Mouse (Mus musculus): ENCODE measurements at regions not wholly inside any gene's neighbourhood (a gene's known extent, or its start where the extent isn't known, plus 50 kb on each side); places are given as distances from the start of the nearest gene placed in this dataset.

DNA sequence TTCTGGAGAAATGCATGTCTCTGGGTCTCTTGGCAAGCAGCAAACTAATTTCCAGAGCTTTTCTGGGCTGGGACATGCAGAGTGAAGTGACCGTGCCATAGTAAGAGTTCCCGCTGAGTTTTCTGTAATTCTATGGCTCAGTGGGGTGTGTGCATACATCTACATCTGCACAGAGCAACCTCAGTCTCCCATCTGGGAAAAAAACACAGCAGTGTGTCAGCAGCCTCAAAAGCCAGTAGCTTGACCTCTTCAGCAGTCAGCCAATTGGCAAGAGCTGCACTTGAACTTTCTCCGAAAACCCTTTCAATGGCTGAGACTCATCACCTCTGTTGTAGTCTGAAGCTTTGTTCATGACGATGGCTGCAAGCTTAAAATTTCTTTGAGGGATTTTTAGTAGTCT is 171.9 kb upstream of the Tenm4 start:
- WGBS: 78% methylated on average over 4 of the region's 4 CpGs
- H3K4me3 ChIP-seq (replicated peaks): no peak overlapping the region
- ATAC-seq (replicated peaks; ENCODE audit: low FRiP score): no peak

DNA sequence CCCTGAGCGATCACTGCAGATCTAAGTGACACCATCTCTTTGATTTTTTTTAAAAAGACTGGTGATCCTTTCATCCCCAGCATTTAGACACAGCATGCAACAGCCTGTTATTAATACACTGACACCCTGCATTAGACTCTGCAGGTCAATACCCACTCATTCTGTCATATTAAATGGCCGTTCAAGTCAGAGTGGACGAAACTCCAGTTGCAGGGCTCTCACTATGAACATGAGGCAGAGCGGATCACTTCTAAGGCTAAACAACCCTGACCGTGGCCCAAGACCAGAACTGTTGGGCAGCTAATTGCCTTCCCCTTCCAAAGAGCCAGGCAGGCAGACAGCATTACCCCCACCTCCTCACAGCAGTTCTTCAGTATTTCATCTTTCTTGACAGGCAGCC is 168.6 kb upstream of the Tenm4 start:
- Histone ChIP-seq H3K4me2 (no peak overlapping the region), H3K4me3 (replicated peaks) (no peak overlapping the region), H3K27ac (no peak overlapping the region), H3K9me3 (replicated peaks) (no peaks in the 10 kb centered on the region), H3K36me3 (no peaks in the 10 kb centered on the region), H3K27me3 (no peaks in the 10 kb centered on the region), H3K4me1 (no peaks in the 10 kb centered on the region), H3K9ac (no peak overlapping the region)
- WGBS: 82% methylated on average over 5 of the region's 5 CpGs
- ATAC-seq (replicated peaks; ENCODE audit: low FRiP score): no peak

More for the DNA sequence above, 171.9 kb upstream of the Tenm4 start:
- no peaks in the 10 kb centered on the region for H3K36me3 ChIP-seq
- no peak overlapping the region for H3K9ac ChIP-seq
- H3K27me3 ChIP-seq: no peaks in the 10 kb centered on the region
- no peak overlapping the region for H3K27ac ChIP-seq
- no peaks in the 10 kb centered on the region for H3K9me3 ChIP-seq (replicated peaks)
- H3K4me2 ChIP-seq: no peak overlapping the region
- no peaks in the 10 kb centered on the region for H3K4me1 ChIP-seq

DNA sequence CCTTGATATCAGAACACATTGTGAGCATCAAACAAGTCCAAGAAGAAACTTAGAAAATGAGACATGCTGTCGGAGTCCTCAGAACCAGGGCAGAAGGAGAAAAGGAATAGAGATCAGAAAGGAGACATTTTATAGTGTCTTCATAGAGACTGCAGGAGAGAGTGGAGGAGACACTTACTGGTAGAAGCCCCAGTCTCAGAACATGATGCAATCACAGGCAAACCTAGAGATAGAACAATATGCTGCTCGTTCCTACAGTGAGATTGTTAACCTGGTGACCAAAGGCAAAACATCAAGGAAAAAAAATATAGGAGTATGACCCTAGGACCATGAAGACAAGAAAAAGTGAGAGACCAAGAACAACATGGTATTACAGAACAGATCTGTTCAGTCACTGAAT is 164.7 kb upstream of the Tenm4 start:
- no peak overlapping the region for H3K27ac ChIP-seq
- 81% methylated on average over 2 of the region's 2 CpGs for WGBS

DNA sequence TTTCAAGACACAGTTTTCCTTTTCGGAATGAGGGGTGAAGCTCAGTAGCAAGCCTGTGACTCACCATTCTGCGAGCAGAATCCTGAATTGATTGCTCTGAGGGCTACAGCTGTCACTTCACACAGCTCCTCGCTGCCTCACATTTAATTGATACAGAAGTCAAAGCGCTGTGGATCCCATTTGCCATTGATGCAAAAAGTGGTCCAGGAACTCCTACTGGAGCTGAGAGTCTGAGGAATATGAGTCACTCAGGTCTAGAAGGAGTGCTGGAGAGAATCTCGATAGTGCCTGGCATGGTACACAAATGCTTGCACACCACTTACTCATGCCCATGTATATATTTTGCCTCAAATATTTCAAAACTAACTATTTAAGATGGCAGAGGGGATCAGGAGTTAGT is 158.0 kb upstream of the Tenm4 start:
- H3K4me3 ChIP-seq (replicated peaks): no peak overlapping the region
- no peak for ATAC-seq (replicated peaks; ENCODE audit: low FRiP score)
- no peaks in the 10 kb centered on the region for H3K4me1 ChIP-seq
- 80% methylated on average over 5 of the region's 5 CpGs for WGBS
- no peak overlapping the region for H3K27ac ChIP-seq
- H3K9ac ChIP-seq: no peak overlapping the region
- no peaks in the 10 kb centered on the region for H3K9me3 ChIP-seq (replicated peaks)
- H3K4me2 ChIP-seq: no peak overlapping the region
- no peaks in the 10 kb centered on the region for H3K36me3 ChIP-seq
- no peaks in the 10 kb centered on the region for H3K27me3 ChIP-seq

More for the DNA sequence above, 164.7 kb upstream of the Tenm4 start:
- no peak overlapping the region for H3K9ac ChIP-seq
- no peaks in the 10 kb centered on the region for H3K4me1 ChIP-seq
- no peaks in the 10 kb centered on the region for H3K36me3 ChIP-seq
- H3K4me3 ChIP-seq (replicated peaks): no peak overlapping the region
- ATAC-seq (replicated peaks; ENCODE audit: low FRiP score): no peak
- no peak overlapping the region for H3K4me2 ChIP-seq
- H3K9me3 ChIP-seq (replicated peaks): no peaks in the 10 kb centered on the region
- H3K27me3 ChIP-seq: no peaks in the 10 kb centered on the region

DNA sequence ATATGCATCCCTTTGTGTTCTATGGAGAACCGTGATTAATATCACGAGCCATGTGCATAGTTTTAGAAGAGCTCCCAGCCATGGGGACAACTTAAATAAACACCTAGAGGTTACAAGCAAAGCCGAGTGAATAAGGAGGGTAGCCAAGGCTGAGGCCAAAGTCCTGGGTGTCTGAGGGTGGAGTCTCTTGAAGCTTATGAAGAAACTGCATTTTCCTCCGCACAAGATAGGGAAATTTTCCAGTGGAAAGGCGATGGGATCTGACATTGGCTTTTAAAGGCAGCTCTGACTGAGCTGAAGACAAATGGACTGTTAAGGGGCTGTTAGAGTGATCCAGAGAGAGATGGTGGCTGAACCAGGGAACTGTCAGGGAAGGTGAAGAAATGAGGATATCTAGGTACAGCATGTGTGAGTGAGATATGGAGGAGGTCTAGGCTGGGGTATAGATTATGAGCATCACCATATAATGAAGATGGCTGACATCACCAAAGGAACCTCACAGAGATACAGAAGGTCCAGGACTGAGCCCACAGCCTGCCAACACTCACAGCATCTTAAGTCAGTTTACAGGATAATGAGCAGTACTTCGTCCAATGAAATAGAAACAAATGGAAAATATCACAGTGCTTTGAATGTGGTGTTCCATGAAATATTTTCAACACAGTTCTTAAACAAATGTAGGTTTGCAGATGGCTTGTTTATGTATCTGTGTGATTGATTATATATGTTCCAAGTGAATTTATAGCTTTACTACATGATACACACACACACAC is 153.7 kb upstream of the Tenm4 start:
- Histone ChIP-seq H3K27me3 (no peaks in the 10 kb centered on the region), H3K36me3 (no peaks in the 10 kb centered on the region), H3K4me1 (no peaks in the 10 kb centered on the region), H3K9me3 (replicated peaks) (no peaks in the 10 kb centered on the region), H3K9ac (no peak overlapping the region), H3K4me2 (no peak overlapping the region), H3K4me3 (replicated peaks) (no peak overlapping the region), H3K27ac (no peak overlapping the region)
- 81% methylated on average over 6 of the region's 6 CpGs for whole genome bisulfite sequencing
- no peak for ATAC-seq (replicated peaks; ENCODE audit: low FRiP score)

DNA sequence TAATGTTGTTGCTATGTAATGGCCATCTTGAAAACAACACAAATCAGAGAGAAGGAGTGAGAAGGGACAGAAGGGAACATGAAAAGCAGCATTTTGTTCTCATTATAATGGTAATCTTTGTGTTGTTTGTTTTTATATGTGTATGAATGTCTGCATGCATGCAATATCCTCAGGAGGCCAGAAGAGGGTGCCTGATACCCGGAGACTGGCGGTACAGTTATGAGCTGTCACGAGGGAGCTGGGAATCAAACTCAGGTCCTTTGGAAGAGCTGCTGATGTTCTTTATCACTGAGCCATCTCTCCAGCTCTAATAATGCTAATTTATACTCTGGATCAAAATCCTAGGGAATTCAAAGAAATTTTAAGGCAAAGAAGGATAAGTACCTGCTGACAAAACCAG is 147.0 kb upstream of the Tenm4 start:
- Histone ChIP-seq H3K27ac (no peak overlapping the region), H3K4me1 (no peaks in the 10 kb centered on the region), H3K4me3 (replicated peaks) (no peak overlapping the region), H3K36me3 (no peaks in the 10 kb centered on the region), H3K4me2 (no peak overlapping the region), H3K27me3 (no peaks in the 10 kb centered on the region), H3K9me3 (replicated peaks) (no peaks in the 10 kb centered on the region), H3K9ac (no peak overlapping the region)
- 93% methylated on average over 3 of the region's 3 CpGs for WGBS
- no peak for ATAC-seq (replicated peaks; ENCODE audit: low FRiP score)

DNA sequence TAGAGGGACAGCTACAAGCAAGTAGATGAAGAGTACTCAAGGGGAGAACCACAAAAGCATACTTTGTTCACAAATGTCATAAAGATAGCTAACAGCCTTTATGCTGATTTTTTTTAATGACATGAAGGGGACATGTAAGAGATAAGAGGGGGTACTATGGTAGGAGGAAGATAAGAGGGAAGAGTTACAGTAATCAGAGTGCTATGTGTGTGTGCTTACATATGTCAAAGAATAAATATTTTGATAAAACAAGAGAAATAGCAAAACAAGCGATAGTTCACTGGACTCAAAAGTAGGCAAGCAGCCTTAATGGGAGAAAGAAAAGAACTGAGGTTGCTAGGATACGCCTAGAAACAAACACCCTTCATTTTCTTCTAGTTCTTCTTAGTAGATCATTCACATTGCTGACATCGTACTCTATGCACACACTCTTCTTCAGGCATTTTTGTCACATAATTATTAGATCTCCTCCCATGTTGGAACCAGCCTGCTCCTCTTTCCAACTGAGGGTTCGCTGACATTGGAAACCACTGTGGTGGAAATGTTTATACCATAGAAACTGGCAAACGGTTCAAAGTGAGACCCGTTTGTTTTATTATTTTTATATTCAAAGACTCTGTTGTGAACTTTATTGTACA is 144.1 kb upstream of the Tenm4 start:
- no peaks in the 10 kb centered on the region for H3K36me3 ChIP-seq
- H3K27me3 ChIP-seq: no peaks in the 10 kb centered on the region
- H3K9me3 ChIP-seq (replicated peaks): no peaks in the 10 kb centered on the region
- 82% methylated on average over 6 of the region's 6 CpGs for WGBS
- ATAC-seq (replicated peaks; ENCODE audit: low FRiP score): no peak
- H3K27ac ChIP-seq: no peak overlapping the region
- H3K4me2 ChIP-seq: no peak overlapping the region
- H3K4me3 ChIP-seq (replicated peaks): no peak overlapping the region
- no peaks in the 10 kb centered on the region for H3K4me1 ChIP-seq
- no peak overlapping the region for H3K9ac ChIP-seq

DNA sequence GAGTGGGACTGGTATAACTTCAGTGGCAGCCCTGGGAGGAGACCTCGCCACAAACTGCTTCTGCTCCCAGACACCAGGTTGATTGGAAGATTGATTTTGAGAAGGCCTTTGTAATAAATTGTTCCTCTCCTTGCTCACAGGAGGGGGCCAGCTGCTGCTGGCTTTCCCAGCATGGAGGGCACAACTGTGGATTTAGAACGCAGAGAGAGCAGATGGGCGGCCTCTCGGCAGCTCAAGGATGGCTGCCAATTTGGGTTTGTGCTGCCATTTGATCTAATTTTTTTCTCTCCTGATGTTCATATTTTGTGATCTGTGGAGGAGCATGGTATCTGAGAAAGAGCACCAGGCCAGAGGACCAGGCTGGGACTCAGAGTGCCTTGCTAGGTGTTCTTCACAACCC is 137.4 kb upstream of the Tenm4 start:
- Histone ChIP-seq H3K27me3 (no peaks in the 10 kb centered on the region), H3K4me1 (no peaks in the 10 kb centered on the region; the same call in 1 of the 2 replicates), H3K4me2 (no peak overlapping the region), H3K27ac (no peak overlapping the region), H3K9me3 (replicated peaks) (no peaks in the 10 kb centered on the region), H3K4me3 (replicated peaks) (no peak overlapping the region), H3K9ac (no peak overlapping the region), H3K36me3 (no peaks in the 10 kb centered on the region)
- ATAC-seq (replicated peaks; ENCODE audit: low FRiP score): no peak
- WGBS: 95% methylated on average over 4 of the region's 4 CpGs

DNA sequence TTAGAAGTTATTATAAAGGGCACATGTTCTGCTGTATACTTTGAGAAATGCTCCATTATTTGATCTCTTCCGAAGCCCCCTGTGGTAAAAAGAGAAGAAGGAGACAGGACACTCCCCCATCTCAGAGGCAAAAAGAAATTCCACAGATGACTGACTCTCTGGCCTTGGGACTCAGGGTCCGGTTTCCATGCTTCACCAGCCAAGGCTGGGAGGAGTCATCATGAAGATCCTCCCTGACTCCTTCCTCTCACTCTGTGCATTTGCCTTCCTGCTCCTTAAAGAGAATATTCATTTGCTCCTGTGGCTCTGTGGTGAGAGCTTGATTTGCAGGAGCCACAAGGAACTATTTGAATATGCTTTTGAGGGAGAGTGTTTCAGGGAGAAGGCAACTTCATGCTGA is 135.6 kb upstream of the Tenm4 start:
- H3K9me3 ChIP-seq (replicated peaks): no peaks in the 10 kb centered on the region
- no peak overlapping the region for H3K9ac ChIP-seq
- 36% methylated on average over 2 of the region's 2 CpGs for WGBS
- no peak overlapping the region for H3K4me2 ChIP-seq
- no peaks in the 10 kb centered on the region; the same call in 1 of the 2 replicates for H3K4me1 ChIP-seq
- no peak overlapping the region for H3K27ac ChIP-seq
- H3K36me3 ChIP-seq: no peaks in the 10 kb centered on the region
- H3K27me3 ChIP-seq: no peaks in the 10 kb centered on the region
- peak; percentile 80 for ATAC-seq (replicated peaks; ENCODE audit: low FRiP score)
- H3K4me3 ChIP-seq (replicated peaks): no peak overlapping the region

DNA sequence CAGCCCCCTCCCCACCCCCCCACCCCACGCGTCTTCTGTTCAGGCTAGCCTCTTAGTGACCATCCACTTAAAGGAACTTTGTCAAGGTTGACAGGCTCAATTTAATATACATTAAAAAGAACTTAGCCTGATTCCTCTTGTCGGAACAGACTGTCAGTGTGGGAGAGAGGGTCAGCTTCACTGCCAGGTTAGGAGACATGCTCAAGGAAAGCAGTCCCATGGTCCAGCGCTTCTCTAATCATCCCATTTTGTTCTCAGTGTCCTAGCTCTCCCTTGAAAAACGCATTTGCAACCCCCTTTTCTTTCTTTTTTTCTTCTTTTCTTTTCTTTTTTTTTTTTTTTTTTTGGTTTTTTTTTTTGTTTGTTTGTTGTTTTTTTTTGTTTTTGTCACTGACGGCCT is 131.4 kb upstream of the Tenm4 start:
- Histone ChIP-seq H3K4me2 (no peak overlapping the region), H3K4me3 (replicated peaks) (no peak overlapping the region), H3K9ac (no peak overlapping the region), H3K4me1 (no peaks in the 10 kb centered on the region; the same call in 1 of the 2 replicates), H3K27me3 (no peaks in the 10 kb centered on the region), H3K27ac (no peak overlapping the region), H3K36me3 (no peaks in the 10 kb centered on the region), H3K9me3 (replicated peaks) (no peaks in the 10 kb centered on the region)
- WGBS: 59% methylated on average over 6 of the region's 6 CpGs
- peak; percentile 66; the same call in 1 of the 2 replicates for ATAC-seq (replicated peaks; ENCODE audit: low FRiP score)

DNA sequence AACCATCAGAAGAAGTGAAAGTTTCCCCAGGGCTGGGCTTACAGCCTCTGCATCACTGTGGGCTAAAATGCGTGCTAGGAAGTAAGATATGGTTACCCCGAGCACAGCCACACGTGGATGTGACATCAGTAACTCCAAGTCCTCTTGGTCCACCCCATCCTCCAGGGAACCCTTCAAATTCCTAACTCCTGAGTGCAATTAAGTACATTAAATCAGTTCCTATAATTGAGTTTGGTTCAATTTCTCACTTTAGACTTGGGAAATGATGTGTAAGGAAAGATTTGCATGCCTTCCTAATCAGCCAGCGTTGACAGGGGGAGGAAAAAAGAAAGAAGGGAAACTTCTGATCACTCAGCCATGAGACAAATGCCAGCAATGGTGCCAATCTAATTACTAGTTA is 129.2 kb upstream of the Tenm4 start:
- Histone ChIP-seq H3K27ac (no peak overlapping the region), H3K36me3 (no peaks in the 10 kb centered on the region), H3K4me3 (replicated peaks) (no peak overlapping the region), H3K9me3 (replicated peaks) (no peaks in the 10 kb centered on the region), H3K4me1 (no peaks in the 10 kb centered on the region), H3K9ac (no peak overlapping the region), H3K4me2 (no peak overlapping the region), H3K27me3 (no peaks in the 10 kb centered on the region)
- 54% methylated on average over 4 of the region's 4 CpGs for WGBS
- ATAC-seq (replicated peaks; ENCODE audit: low FRiP score): 0 out of 2 replicates have a peak, but pooled peaks have one; percentile 12

DNA sequence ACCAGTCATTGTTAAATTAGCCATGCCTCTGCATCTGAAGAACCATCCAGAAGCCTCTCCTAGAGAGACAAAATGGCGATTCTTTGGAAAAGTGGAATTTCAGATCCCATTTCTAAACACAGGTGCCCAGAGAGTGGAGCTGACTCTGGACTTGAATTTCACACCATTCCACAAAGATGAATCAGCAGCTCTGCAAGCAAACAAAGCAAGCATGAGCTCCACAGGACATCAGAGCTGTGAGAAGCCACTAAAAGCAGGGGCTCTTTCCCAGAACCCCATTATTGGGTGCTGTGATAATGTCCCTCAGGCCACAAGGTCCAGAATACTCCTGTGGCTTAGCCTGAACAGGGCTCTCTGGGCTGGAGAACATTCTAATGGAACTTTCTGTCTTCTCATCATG is 119.4 kb upstream of the Tenm4 start:
- Histone ChIP-seq H3K4me1 (no peaks in the 10 kb centered on the region), H3K9me3 (replicated peaks) (peaks cover 3% of the 10 kb centered on the region; the same call in 1 of the 2 replicates), H3K27ac (no peak overlapping the region), H3K4me3 (replicated peaks) (no peak overlapping the region), H3K9ac (no peak overlapping the region), H3K27me3 (no peaks in the 10 kb centered on the region), H3K36me3 (no peaks in the 10 kb centered on the region), H3K4me2 (no peak overlapping the region)
- WGBS: 78% methylated on average over 1 of the region's 1 CpGs
- ATAC-seq (replicated peaks; ENCODE audit: low FRiP score): no peak
